Mouse (Mus musculus) layer of hippocampus, postnatal 36 days (tissue): ENCODE data around the gene Eno4. TPM values are rescaled to one million over a fixed set of nuclear protein-coding genes. Genes with fewer than 3 reads are reported as not detected.
"Not testable (repeated sequence)": the region's sequence is repeated elsewhere in the genome, so short reads cannot be mapped to it uniquely, and the experiment has no call there.

Source experiments
- DNase-seq, 2 experiments: peaks; one replicate each; pipeline ENCODE4 v3.0.0; 2022
- total RNA-seq, 2 experiments: library from RNA; stranded (reverse); gene quantifications; 2 replicates each; pipeline ENCODE4 v1.2.3; 2021

Gene Eno4
- 1 to 10 TPM; 1.6 to 1.7 TPM for total RNA-seq

DNA sequence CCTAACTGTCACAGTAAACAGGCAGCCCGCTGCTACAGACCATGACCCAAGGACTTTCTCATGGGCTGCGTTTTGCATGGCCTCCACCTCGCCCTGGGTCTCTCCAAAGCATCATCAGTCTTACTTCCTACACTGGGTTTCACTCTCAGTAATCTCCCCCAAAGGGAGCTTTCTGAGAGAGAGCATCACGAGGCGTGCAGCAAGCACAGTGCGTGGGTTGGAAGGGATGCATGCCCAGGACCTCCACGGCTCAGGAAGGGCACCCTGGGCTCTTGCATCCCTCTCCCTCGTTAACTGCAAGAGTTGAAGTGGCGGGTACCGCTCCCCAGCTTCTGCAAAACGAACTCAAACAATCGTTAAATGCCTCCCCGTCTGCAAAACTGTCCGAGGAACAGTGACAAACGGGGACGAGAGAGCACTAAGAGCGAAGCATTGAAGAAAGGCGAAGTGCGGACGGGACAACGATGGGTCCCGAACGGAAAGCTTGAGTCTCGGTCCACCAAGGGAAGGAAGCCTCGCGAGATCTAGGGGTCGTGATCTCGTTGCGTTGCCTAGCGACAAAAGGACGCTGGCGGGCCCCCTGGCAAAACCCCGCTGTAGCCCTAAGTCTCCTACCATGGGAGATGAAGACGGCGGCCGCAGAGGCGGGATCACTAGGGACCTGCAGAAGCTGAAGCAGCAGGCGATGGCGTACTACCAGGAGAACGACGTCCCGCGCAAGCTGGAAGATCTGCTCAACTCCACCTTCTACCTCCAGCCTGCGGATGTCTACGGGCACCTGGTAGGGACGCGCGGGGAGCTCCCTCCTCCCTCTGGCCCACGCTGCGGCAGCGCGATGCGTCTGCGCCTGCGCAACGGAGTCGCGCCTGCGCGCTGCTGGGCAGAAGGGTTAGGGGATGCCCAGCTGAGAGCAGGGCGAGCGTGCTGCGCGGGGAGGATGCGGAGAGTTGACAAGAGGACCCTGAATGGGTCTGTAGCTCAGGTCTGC is at the start of gene Eno4, which contains the start of gene Hspa12a:
Gene Eno4 (plus strand): TSS at position 585 of the 988 bp plus-strand sequence.
Gene Hspa12a (minus strand): TSS at position 814 of the 988 bp plus-strand sequence.
- DNase-seq = peak; percentile 95 to 96

DNA sequence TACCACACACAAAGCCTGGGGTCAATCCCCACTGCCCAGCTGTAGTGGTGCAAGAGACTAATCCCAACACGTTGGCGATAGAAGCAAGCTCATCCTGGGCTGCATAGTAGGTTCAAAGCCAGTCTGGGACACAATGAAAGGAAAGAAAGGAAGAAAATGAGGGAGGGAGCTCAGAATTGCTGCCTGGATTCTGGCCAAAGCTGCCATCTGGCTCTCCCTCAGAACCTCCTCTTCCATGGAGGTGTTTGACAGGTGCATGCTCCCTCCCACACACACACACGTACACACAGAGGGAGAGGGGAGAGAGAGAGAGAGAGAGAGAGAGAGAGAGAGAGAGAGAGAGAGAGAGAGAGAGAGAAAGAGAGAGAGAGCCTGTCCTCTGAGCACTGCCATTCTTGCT is 47.0 kb upstream of the Eno4 start:
- DNase-seq = no peak

GRCm38 (mm10) chr19:58900471-58900870 is 42.8 kb upstream of the Eno4 start:
- not testable (repeated sequence) for DNase-seq

GRCm38 (mm10) chr19:58903079-58903898 is 39.9 kb upstream of the Eno4 start:
- DNase-seq = no peak

- peak; percentile 85 to 88 for DNase-seq
Measured at GRCm38 (mm10) chr19:58903899-58904327, 39.3 kb upstream of the Eno4 start.

- DNase-seq = no peak
Measured at GRCm38 (mm10) chr19:58906685-58907084, 36.5 kb upstream of the Eno4 start.

- DNase-seq = no peak
Measured at GRCm38 (mm10) chr19:58908018-58908417, 35.2 kb upstream of the Eno4 start.

GRCm38 (mm10) chr19:58910941-58911368 is 32.3 kb upstream of the Eno4 start:
- no peak for DNase-seq

DNA sequence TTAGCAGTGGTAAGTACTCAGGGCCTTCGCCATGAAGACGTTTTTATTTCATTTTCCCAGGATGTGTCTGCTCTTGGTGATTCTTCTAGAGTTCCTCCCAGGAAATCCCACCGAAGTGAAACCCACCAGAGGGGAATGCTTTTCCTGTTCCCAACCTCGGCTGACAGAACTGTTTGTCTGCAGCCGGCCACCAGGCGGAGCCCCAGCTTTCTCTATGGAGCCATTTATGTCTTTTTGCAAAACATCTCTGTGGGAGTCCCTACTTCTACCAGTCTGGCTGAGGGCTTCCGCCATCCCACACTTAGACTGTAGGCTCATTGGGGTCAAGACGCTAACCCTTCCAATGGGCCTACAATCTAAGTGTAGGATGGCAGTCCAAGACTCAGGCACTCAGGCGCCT is 31.8 kb upstream of the Eno4 start:
- DNase-seq = peak; percentile 71 to 72

DNA sequence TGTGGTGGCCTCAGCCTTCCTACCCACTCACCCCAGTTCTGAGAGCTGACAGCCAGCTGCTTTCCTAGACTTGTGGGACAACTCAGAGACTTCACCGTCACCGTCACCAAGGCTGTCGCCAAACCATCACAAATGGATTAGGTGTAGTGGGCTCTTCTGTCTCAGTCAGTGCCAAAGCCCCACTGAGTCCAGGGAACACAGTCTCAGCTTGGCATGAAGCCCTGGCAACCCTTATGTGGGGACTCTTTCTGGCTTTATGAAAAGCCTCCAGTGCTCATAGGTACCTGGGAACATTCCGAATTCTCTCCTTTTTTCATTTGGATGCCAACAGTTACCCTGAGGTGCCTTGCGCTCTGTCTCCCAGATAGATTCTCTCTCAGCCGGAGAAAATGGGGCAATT is 29.9 kb upstream of the Eno4 start:
- DNase-seq = no peak

DNA sequence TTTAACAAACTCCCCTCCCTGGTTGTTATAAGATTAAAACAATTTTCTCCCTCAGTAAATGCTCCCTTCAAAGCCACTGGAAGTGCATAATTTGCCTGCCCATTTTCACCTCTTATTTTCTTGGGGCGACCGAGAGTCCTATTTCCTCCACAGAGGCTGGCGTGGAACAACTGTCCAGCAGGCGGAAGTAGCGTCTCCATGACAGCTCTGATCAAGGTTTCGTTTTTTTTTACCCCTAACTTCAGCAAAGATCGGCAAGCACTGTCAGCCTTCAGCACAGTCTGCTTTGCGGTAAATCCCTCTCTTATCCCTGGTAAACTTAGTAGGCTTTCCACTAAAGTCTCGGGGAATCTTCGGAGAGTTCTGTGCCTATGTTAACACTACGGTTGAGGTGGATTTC is 24.6 kb upstream of the Eno4 start:
- DNase-seq = no peak

GRCm38 (mm10) chr19:58919148-58919547 is 24.1 kb upstream of the Eno4 start:
- no peak for DNase-seq

DNA sequence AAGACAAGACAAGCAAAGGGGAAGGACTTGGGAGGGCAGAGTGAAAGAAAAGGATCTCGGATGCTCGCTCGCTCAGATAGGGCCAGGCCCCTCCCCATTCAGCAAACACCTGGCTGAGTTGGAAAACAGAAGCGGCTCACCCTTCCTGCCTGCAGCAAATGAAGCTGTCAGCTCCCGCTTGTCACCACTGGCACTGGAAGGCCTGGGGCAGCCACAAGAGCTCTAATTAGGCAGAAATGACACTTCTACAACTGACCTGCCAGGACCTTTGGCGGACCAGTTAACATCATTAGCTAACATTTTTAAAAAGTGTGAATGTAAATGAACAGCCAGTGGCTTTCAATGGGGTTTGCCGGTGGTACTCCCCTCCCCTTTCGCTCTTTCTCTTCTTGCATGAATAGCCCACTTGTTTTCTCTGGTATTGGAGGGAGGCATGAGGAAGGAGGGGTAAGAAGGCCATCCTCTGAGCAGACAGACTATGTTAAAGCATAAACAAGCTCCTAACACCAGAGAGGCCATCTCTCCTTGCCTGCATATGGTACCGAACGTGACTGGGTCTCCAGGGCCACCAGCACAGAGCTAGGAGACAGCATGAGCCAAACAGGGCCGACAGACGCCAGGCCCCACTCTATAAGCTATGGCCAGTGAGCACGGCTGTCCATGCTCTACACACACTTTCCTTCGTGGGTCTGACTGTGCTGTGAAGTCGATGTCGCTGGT is 12.0 kb upstream of the Eno4 start:
- no peak for DNase-seq

GRCm38 (mm10) chr19:58933062-58933461 is 10.2 kb upstream of the Eno4 start:
- no peak for DNase-seq

- no peak for DNase-seq
Measured at GRCm38 (mm10) chr19:58945959-58946358, 2.7 kb downstream of the Eno4 start.

DNA sequence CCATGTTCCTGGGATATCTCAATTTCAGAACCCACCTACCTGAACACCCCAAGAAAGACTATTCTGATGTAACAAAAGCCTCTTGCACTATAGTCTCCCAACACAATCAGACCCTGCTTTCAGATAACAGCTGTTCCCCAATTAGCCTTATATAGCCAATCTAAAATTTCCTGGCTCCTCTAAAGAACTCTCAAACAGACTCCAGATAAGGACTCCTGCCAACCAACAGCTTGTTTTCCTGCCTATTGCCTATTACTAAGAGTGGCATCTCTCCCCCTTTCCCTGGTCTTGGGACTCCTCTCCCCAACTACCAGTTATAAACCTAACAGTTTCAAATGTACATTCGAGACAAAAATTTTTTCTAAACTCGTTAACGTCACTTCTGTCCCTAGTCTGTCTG is 8.3 kb downstream of the Eno4 start:
- DNase-seq = no peak

DNA sequence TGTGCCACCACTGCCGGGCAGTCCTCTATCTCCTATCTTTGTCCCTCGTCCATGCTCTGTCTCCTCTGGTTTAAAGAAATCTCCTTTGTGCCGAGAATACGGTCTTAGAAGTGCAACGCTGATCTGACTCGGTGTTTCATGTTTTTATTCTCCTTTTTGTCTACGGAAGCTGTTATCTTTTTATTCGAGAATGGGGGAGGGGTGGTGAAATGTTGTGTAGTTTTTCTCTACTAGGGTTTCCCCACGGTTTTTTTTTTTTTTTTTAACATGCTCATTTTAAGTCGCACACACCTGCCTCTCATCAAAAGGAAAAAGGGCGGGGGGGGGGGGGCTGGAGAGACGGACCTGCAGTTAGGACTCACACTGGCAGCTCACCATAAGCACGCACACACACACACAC is 9.0 kb downstream of the Eno4 start:
- DNase-seq = no peak

GRCm38 (mm10) chr19:58954779-58955178 is 11.6 kb downstream of the Eno4 start:
- DNase-seq = no peak

- DNase-seq = no peak
Measured at GRCm38 (mm10) chr19:58963011-58963410, 19.8 kb downstream of the Eno4 start.

DNA sequence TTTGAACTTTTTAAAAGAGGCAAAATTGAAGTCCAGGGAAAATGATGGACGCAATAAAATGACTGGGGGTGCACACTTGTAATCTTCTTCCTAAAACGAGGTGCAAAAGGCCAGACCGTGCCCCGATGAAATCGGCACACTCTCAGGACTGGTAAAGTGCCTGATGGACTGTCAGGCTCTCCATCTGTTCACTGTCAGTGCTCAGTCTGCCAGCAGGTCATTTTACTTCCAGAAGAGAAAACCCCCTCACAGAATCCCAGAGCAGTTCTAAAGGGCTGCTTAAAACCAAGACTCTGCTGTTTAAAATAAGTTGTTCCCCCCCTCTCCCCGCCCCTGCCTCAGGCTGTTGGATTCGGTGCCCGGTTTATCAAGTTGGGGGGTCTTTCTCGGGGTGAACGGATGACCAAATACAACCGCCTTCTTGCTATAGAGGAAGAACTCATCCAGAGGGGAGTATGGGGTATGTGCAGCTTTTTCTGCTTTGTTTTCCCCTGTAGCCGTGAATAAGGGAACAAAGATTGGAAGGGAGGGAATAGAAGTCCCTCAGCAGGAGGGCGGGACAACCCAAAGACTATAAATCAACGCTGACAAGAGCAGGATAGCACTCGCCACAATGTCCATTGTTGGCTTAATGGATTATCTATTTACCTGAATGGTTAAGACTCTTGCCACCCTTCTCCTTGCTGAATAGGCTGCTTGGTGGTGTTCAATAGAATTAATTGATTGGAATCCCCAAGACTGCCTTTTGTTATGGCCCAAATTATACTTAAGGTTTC is 25.7 kb downstream of the Eno4 start:
- no peak for DNase-seq

- DNase-seq = no peak
Measured at GRCm38 (mm10) chr19:58970826-58971225, 27.6 kb downstream of the Eno4 start.

GRCm38 (mm10) chr19:58974126-58974525 is 30.9 kb downstream of the Eno4 start:
- no peak for DNase-seq
